Mouse (Mus musculus) forebrain, embryonic 15.5 days (tissue): ENCODE data around the gene Rhbdf1. TPM values are rescaled to one million over a fixed set of nuclear protein-coding genes. Genes with fewer than 3 reads are reported as not detected.
"Not testable (repeated sequence)": the region's sequence is repeated elsewhere in the genome, so short reads cannot be mapped to it uniquely, and the experiment has no call there.

Source experiments
- ATAC-seq: fragments of 200-750 bp; cut with Nextera tagmentation; replicated peaks from 2 replicates; pipeline ENCODE4 v1.8.0; 2017; ENCODE audit warnings: mild to moderate bottlenecking, moderate TSS enrichment, moderate library complexity
- H3K27ac ChIP-seq: fragments of 300-500 bp; sonication (generic); replicated peaks from 2 replicates; pipeline ENCODE4 v1.5.1; 2015; ENCODE audit warnings: mild to moderate bottlenecking, inconsistent platforms
- H3K27me3 ChIP-seq: fragments of 300-500 bp; sonication (generic); 2 replicates; pipeline ENCODE4 v1.6.1; 2015; ENCODE audit warnings: inconsistent platforms
- H3K36me3 ChIP-seq: fragments of 300-500 bp; sonication (generic); 2 replicates; pipeline ENCODE4 v1.6.1; 2015; ENCODE audit warnings: mild to moderate bottlenecking, inconsistent platforms
- H3K4me1 ChIP-seq: fragments of 300-500 bp; sonication (generic); 2 replicates; pipeline ENCODE4 v1.6.1; 2015; ENCODE audit warnings: inconsistent platforms
- H3K4me2 ChIP-seq: fragments of 300-500 bp; sonication (generic); replicated peaks from 2 replicates; pipeline ENCODE4 v1.6.1; 2015; ENCODE audit warnings: mild to moderate bottlenecking, inconsistent platforms
- H3K4me3 ChIP-seq: fragments of 300-500 bp; sonication (generic); 2 replicates; pipeline ENCODE4 v1.5.1; 2015; ENCODE audit warnings: mild to moderate bottlenecking, inconsistent platforms
- H3K9ac ChIP-seq: fragments of 300-500 bp; sonication (generic); replicated peaks from 2 replicates; pipeline ENCODE4 v1.6.1; 2015; ENCODE audit warnings: mild to moderate bottlenecking, inconsistent platforms
- H3K9me3 ChIP-seq: fragments of 300-500 bp; sonication (generic); 2 replicates; pipeline ENCODE4 v1.6.1; 2016; ENCODE audit warnings: inconsistent platforms
- WGBS: fragments of 180-500 bp; shearing (Covaris S2); methylation state at CpG from one replicate; pipeline ENCODE4 v1.1.7; 2015; ENCODE audit warnings: mixed read lengths; 5-methylcytosine and 5-hydroxymethylcytosine counted together
- polyA plus RNA-seq: library from polyadenylated mRNA; unstranded; fragments of >200 nt; fragmentation: Nextera tagmentation; extraction: Ambion mirVana; gene quantifications from 2 replicates; pipeline ENCODE4 v1.2.1, GENCODE M21; 2015

Rhbdf1 gene
- polyA plus RNA-seq, 1 experiment from 2014 or later = 16.7 TPM

DNA sequence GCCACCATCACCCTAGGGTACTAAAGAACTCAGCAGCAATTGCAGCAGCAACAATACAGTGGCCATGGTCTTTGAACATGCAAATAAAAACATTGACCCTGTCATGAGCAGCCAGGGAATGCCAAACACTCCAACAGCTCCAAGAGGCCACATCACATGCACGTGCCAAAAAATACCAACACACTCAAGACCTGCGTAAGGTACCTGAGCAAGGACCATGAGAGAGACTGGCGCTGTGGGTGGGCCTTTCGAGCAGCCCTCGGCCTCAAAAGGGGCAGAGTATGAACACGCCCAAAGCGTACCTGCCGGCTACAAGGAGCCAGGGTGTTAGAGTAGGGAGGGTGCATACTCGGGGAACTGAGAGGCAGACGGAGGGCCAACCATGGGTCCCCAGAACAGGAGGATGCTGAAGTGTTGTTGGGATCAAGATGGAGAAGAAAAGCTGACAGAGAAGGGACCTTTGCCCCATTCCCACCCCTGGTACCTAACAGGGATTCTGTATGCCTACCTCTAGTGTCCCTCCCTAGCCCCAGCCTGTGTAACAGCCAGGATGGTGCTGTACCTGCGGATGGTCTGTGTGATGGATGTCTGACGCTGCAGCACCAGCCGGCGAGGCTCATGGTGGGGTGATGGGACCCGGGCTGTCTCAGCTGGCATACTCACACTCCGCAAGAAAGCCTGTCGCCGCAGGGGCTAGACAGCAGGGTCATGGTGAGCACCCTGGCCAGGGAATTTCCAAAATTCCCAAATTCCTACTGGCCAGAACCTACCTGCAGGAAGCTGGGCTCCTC is 6.5 kb downstream of the Rhbdf1 start:
- H3K4me2 ChIP-seq = no peak overlapping the region
- H3K9me3 ChIP-seq = no peaks in the 10 kb centered on the region
- H3K36me3 ChIP-seq = no peaks in the 10 kb centered on the region; the same call in 1 of the 2 replicates
- H3K27me3 ChIP-seq = 0 out of 2 replicates have a peak, but pooled peaks cover under 1% of the 10 kb centered on the region
- H3K4me3 ChIP-seq = no peak overlapping the region
- whole genome bisulfite sequencing = 92% methylated on average over 18 of the region's 18 CpGs
- no peak overlapping the region for H3K27ac ChIP-seq
- 0 out of 2 replicates have a peak, but pooled peaks cover 8% of the 10 kb centered on the region for H3K4me1 ChIP-seq
- ATAC-seq = no peak
- no peak overlapping the region for H3K9ac ChIP-seq

DNA sequence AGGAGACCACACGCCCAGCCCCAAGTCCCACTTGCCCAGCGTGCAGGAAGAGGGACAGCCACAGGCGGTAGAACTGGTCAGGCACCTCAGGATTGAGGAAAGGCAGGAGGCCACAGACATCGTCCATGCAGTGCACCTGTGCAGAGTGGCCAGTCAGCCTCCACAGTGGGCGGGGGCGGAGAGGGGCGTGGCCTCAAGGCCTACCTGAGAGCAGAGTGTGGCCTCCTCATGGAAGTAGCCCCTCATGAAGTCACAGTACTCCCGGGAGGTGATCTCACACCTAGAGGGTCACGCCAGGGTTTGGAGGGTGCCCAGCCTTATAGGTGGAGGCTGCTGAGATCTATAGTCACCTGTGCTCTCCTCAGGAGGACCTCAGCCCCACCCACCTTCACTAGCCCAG is 11.5 kb downstream of the Rhbdf1 start:
- Histone ChIP-seq H3K9ac (no peak overlapping the region), H3K36me3 (peaks cover 15% of the 10 kb centered on the region; the same call in 1 of the 2 replicates), H3K27ac (no peak overlapping the region), H3K4me1 (peaks cover 6% of the 10 kb centered on the region), H3K27me3 (no peaks in the 10 kb centered on the region), H3K9me3 (no peaks in the 10 kb centered on the region), H3K4me3 (no peak overlapping the region), H3K4me2 (no peak overlapping the region)
- ATAC-seq = no peak
- WGBS = 89% methylated on average over 9 of the region's 9 CpGs

DNA sequence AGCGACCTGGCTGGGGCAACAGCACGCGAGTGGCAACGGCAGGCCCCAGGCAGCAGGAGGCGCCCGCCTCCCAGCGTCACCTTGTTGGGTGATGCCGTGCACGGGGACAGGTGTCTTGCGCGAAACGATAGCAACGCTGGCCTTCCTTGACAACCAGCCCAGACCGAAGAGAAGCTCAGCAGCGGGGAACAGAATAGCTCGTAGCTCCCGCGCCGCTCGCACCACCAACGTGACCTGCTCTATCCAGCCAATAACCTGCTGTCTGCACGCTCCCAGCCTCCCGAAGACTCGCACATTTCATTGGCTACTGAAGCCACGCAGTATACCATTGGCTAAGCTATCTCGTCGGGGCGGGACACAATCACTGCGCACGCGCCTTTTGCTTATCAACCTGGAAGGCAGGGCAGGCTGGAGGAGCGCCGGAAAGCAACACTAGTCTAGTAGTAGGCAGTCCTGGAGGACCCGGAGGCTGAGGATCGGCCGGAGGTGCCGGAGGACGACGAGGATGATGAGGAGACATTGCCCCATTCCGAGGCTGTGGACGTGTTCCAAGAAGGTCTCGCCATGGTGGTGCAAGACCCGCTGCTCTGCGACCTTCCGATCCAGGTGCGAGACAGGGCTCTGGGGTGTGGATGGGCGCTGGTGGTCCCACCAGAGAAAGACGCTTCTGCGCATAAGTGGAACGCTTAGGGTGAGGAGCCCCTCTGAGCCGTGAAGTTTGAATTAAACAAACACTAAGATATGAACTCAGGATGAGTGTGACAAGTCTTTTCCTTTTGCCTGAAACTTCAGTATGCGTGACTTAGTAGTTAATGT is 16.8 kb downstream of the Rhbdf1 start, which contains the start of gene Snrnp25:
Gene Snrnp25, plus strand, starts transcription at position 358 of the 816 bp plus-strand sequence.
- Histone ChIP-seq H3K27me3 (no peaks in the 10 kb centered on the region), H3K4me2 (peak within 1 kb of the TSS; percentile 73), H3K27ac (peak within 1 kb of the TSS; percentile 53), H3K36me3 (peaks cover 15% of the 10 kb centered on the region; the same call in 1 of the 2 replicates), H3K9ac (peak within 1 kb of the TSS; percentile 72), H3K9me3 (no peaks in the 10 kb centered on the region), H3K4me1 (peaks cover 11% of the 10 kb centered on the region), H3K4me3 (peak within 1 kb of the TSS; percentile 65)
- WGBS = under 1% methylated on average over 52 of the region's 52 CpGs
- ATAC-seq = peak; percentile 100

DNA sequence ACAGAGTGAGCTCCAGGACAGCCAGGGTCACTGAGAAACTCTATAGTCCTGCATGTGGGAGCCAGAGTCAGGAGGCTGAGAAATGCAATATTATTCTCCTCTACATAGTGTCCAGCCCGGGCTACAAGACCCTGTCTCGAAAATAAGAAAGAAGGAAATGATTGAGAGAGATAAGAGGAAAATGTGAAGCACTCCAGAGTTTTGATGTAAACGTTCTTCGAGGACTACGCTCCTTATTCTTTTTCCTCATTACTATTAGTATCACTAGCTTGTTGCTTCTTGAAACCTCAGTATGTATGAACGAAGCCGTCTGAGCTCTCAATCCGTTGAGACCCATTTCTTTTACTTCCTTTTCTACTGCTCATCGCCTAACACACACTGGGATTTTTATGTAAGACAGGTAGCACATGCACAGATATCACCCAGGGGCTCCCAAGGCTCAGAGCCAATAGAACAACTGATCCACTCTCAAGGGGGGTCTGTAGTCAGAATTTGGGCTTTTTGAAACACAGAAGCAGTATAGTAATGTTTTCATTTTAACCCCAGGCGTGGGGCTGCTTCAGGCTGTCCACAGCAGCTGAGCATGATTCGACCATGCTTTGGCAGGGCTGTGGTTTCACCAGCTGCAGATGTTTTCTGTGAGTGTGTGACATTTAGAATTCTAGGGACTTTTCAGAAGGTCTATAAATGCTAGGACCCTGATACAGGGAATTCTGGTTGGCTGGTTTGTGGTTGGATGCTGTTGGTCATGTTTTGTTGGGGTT is 20.0 kb downstream of the Rhbdf1 start:
- H3K27me3 ChIP-seq = no peaks in the 10 kb centered on the region
- peaks cover 11% of the 10 kb centered on the region for H3K4me1 ChIP-seq
- H3K27ac ChIP-seq = no peak overlapping the region
- no peak overlapping the region for H3K9ac ChIP-seq
- H3K36me3 ChIP-seq = no peaks in the 10 kb centered on the region
- 81% methylated on average over 11 of the region's 11 CpGs for WGBS
- no peaks in the 10 kb centered on the region for H3K9me3 ChIP-seq
- no peak for ATAC-seq
- H3K4me2 ChIP-seq = no peak overlapping the region
- H3K4me3 ChIP-seq = no peak overlapping the region

DNA sequence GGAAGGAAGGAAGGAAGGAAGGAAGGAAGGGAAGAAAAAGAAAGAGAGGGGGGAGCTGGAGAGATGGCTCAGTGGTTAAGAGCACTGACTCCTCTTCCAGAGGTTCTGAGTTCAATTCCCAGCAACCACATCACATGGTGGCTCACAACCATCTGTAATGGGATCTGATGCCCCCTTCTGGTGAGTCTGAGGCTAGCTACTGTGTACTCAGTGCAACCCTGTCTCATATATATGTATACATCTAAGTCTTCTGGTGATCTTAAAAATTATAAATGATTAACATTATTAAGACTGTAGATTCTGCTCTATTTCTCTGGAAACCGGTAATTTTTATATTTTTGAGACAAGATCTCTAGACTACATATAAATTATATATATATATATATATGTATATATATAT is 21.1 kb downstream of the Rhbdf1 start:
- H3K4me1 ChIP-seq, H3K9ac ChIP-seq, H3K36me3 ChIP-seq, H3K4me3 ChIP-seq, H3K27me3 ChIP-seq, H3K27ac ChIP-seq, H3K9me3 ChIP-seq, ATAC-seq, H3K4me2 ChIP-seq: not testable (repeated sequence)
- WGBS = 77% methylated on average over 1 of the region's 1 CpGs

DNA sequence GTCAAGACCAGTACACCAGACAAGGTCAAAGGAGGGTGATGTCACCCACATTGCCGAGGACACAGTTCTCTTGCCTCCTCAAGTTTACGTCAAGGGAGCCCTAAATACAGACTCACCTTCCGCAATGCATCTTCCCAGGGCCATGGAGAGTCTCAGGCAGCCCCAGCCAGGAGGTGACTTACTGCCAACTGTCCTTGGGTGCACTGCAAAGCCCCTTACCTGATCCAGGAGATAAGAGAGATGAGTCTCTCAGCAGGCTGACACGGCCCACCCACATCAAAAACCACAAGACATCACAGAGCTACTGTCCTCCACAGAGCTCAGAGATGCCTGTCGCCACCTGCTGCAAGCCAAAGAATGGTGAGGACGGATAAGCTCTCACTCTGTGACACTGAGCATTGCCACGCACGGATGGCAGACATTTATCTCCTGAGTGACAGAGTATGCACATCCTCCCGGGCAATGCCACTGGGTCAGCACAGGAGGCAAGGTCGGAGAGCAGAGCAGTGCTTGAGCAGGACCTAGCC is 22.0 kb downstream of the Rhbdf1 start, which contains the start of gene Il9r:
Gene Il9r, minus strand, starts transcription at position 205 of the 527 bp plus-strand sequence.
- H3K36me3 ChIP-seq = no peaks in the 10 kb centered on the region
- no peak within 1 kb of the TSS for H3K4me2 ChIP-seq
- H3K27me3 ChIP-seq = no peaks in the 10 kb centered on the region
- no peak for ATAC-seq
- no peak within 1 kb of the TSS for H3K27ac ChIP-seq
- 85% methylated on average over 10 of the region's 10 CpGs for WGBS
- H3K4me1 ChIP-seq = peaks cover 3% of the 10 kb centered on the region; the same call in 1 of the 2 replicates
- no peak within 1 kb of the TSS for H3K9ac ChIP-seq
- no peak within 1 kb of the TSS for H3K4me3 ChIP-seq
- H3K9me3 ChIP-seq = no peaks in the 10 kb centered on the region

DNA sequence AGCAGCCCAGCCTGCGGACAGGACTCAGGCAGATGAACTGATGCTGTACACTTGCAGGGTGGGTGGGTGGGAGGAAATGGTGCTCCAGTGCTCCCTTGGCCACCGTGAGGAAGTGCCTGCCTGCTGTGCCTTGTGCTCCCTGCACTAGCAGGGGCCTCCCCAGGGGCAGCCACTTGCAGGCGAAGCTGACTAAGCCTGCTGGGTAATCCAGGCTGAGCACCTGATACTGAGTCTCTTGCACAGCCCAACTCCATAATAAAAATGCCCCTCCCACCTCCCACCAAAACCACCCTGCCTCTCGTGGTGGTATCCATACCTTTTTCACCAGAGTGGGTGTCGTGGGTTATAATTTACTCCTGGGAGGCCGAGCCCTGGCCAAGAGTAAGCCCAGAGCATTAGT is 22.9 kb downstream of the Rhbdf1 start:
- H3K9me3 ChIP-seq = no peaks in the 10 kb centered on the region
- H3K27ac ChIP-seq = no peak overlapping the region
- H3K27me3 ChIP-seq = no peaks in the 10 kb centered on the region
- no peak overlapping the region for H3K9ac ChIP-seq
- no peaks in the 10 kb centered on the region for H3K36me3 ChIP-seq
- no peak overlapping the region for H3K4me3 ChIP-seq
- no peak overlapping the region for H3K4me2 ChIP-seq
- no peak for ATAC-seq
- no peaks in the 10 kb centered on the region for H3K4me1 ChIP-seq
- WGBS = 39% methylated on average over 6 of the region's 6 CpGs

DNA sequence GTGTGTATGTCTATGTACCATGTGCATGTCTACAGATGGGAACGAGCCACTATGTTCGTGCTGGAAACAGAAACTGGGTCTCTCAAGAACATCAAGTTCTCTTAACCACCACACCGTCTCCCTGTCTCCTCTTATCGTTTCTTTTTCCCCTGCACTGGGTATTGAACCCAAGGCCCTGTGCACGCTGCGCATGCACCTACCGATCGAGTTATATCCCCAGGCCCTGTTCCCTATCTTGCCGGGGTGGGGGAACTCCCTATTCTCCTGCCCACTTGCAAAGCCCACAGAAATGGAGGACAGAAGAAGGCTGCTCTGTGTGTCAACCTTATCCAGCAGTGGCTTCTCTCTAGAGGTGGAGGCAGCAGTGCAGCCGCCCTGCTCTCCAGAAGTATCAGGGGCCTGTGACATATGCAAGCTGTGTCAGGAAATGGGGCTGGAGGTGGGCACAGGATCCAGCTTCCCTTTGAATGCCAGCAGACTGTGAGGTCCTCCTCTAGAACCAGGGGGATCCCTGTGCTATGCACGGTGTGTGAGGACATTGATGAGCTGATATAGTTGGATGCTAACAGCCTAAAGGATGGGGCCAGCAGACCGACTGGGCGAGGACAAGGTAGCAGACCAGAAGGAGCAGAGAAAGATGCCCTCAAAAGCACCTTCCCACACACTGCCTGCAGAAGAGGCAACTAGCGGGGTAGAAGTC is 23.7 kb downstream of the Rhbdf1 start:
- Histone ChIP-seq H3K9ac (no peak overlapping the region), H3K9me3 (no peaks in the 10 kb centered on the region), H3K4me2 (no peak overlapping the region), H3K4me1 (no peaks in the 10 kb centered on the region), H3K27ac (no peak overlapping the region), H3K4me3 (no peak overlapping the region), H3K36me3 (no peaks in the 10 kb centered on the region), H3K27me3 (no peaks in the 10 kb centered on the region)
- WGBS = 72% methylated on average over 14 of the region's 14 CpGs
- no peak for ATAC-seq

DNA sequence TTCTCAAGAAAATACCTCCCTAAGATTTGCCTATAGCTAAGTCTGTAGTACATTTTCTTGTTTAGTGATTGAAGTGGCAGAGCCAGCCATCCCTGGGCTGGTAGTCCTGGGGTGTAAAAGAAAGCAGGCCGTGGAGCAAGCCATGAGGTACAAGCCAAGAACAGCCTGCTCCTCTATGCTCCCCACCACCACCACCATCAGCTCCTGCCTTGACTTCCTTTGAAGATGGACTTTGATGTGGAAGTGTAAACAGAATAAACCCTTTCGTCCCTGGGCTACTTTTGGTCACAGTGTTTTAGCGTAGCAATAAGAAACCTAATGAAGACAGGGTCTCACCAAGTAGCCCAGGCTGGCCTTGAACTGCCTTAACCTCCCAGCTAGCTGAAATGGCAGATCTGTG is 24.3 kb downstream of the Rhbdf1 start:
- WGBS = 78% methylated on average over 3 of the region's 3 CpGs
- no peak overlapping the region for H3K4me2 ChIP-seq
- H3K36me3 ChIP-seq = no peaks in the 10 kb centered on the region
- no peaks in the 10 kb centered on the region for H3K4me1 ChIP-seq
- no peaks in the 10 kb centered on the region for H3K9me3 ChIP-seq
- H3K27ac ChIP-seq = no peak overlapping the region
- no peak overlapping the region for H3K9ac ChIP-seq
- H3K4me3 ChIP-seq = no peak overlapping the region
- no peaks in the 10 kb centered on the region for H3K27me3 ChIP-seq
- no peak for ATAC-seq

DNA sequence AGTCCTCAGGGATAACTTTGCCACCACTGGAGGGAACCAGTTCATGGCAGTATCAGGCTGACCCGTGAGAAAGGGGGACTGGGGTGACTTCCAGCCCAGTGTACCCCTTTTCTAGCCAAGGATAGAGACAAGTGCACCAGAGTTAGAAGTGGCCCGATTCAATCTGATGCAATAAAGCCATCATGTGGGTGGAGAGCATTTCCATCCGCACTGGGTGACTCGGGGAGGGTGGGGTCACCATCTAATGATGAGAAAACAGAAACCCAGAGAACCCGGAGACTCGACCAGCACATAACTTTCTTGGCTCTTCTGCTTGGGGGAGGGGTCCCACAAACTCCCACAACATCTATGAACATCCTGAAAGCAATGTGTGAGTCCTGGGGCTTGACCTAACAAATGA is 25.4 kb downstream of the Rhbdf1 start:
- Histone ChIP-seq H3K9ac (no peak overlapping the region), H3K4me3 (no peak overlapping the region), H3K36me3 (no peaks in the 10 kb centered on the region), H3K27ac (no peak overlapping the region), H3K4me2 (no peak overlapping the region), H3K9me3 (no peaks in the 10 kb centered on the region), H3K4me1 (no peaks in the 10 kb centered on the region), H3K27me3 (no peaks in the 10 kb centered on the region)
- WGBS = 81% methylated on average over 6 of the region's 6 CpGs
- ATAC-seq = no peak

DNA sequence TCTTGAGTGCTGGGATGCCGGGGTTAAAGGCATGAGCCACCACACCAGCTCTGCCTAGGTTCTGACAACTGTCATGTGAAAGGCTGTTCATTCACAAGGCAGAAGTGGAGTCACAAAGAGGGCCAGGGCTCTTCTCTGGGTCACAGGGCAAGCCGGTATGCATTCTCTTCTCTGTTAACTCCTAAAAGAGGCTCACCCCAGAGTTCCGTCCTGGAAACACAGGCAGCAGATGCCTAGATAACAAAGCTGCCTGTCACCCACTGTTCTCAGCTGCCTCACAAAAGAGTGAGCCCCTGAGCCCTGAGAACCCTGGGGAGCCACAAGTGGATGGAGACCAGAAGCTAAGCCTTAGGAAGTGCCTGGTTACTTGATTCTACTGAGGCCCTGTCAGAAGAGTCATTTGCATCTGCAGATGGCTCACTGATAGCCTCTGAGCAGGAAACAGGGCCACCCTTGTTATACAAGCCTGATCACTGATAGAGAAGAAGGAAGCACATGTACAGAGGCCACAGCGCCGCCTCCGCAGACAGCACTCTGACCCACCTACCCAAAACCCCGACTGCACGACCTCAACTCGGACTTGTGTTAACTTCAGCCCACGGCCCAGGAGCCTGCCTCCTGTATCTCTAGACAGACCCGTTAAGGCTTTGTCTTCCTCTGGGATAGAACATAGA is 26.1 kb downstream of the Rhbdf1 start:
- Histone ChIP-seq H3K27me3 (no peaks in the 10 kb centered on the region), H3K9ac (no peak overlapping the region), H3K27ac (no peak overlapping the region), H3K9me3 (no peaks in the 10 kb centered on the region), H3K4me3 (no peak overlapping the region), H3K36me3 (no peaks in the 10 kb centered on the region), H3K4me1 (no peaks in the 10 kb centered on the region), H3K4me2 (no peak overlapping the region)
- no peak for ATAC-seq
- 29% methylated on average over 11 of the region's 11 CpGs for WGBS
